ENCODE assay signal across 8 mouse cellular contexts in the genomic region with DNA sequence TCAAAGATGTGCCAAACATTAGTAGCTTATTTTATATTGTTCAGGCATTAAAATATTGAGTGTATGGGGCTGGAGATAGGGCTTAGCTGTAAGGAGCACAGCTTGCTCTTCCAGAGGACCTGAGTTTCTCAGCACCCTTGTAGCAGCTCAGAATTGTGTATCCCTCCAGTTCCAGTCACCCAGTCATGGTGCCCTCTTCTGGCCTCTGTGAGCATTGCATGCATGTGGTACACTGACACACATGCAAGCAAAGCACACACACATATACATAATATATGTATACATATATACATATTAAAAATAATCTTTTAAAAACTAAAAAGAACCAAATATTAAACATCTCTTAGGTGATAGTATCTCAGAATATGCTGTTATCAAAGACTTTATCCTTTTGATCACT. TPM values are rescaled to one million over a fixed set of nuclear protein-coding genes. Genes with fewer than 3 reads are reported as not detected.
DNase-seq lines count a peak whose midpoint lies in the region; ATAC-seq and TF ChIP-seq lines count a peak whose summit lies in the region.

No protein-coding gene starts in this region.

- H3K9ac ChIP-seq in ES-E14 (ENCODE audit: insufficient read depth, low read depth, low read length, poor library complexity, severe bottlenecking) = no peak overlapping the region
- H3K9ac ChIP-seq in liver, embryonic 13.5 days = no peak overlapping the region

- no peak overlapping the region for H3K27ac ChIP-seq in layer of hippocampus, adult 2 months
- H3K27ac ChIP-seq in ES-E14 (ENCODE audit: insufficient read depth, low read depth, low read length, poor library complexity, severe bottlenecking) = no peak overlapping the region
- H3K27ac ChIP-seq in liver, embryonic 13.5 days = no peak overlapping the region

- in situ Hi-C loops in ES-E14 (cut with MboI; ENCODE audit: low sequenced_read_pairs in 2 of 2, unreplicated experiment in 2 of 2) = no loop called here

- H3K27me3 ChIP-seq in liver, embryonic 13.5 days = no peaks in the 10 kb centered on the region

- H3K9me3 ChIP-seq in ES-E14 (ENCODE audit: control insufficient read depth, insufficient read depth, low read depth, low read length) = no peaks in the 10 kb centered on the region
- H3K9me3 ChIP-seq in liver, embryonic 13.5 days (replicated peaks) = no peaks in the 10 kb centered on the region

- no peak overlapping the region for H3K4me2 ChIP-seq in liver, embryonic 13.5 days

- ATAC-seq in liver, embryonic 13.5 days (ENCODE audit: low read depth) = 0 out of 2 replicates have a peak, but pooled peaks have one; percentile 53

- no peak overlapping the region for H3K4me3 ChIP-seq in layer of hippocampus, adult 2 months
- no peak overlapping the region for H3K4me3 ChIP-seq in ES-E14 (ENCODE audit: insufficient read depth in 1 of 2, low read depth in 1 of 2, low read length in 2 of 2, poor library complexity in 1 of 2, severe bottlenecking in 1 of 2)
- no peak overlapping the region for H3K4me3 ChIP-seq in liver, embryonic 13.5 days (replicated peaks)

- DNase-seq in layer of hippocampus, adult 2 months (ENCODE audit: low spot score in 2 of 2) = peak in 1 of 2 experiments; percentile 51
- no peak for DNase-seq in layer of hippocampus, adult 8-10 months (ENCODE audit: low spot score in 2 of 2)
- peak; percentile 63 for DNase-seq in ES-E14 (ENCODE audit: low read depth, low spot score)
- peak; percentile 58 for DNase-seq in c-Kit-positive CD71-negative TER-119-negative erythroid progenitor cells, embryonic 14.5 days (ENCODE audit: low read depth)
- peak; percentile 61 for DNase-seq in gastrocnemius, postnatal 10 days
- DNase-seq in liver, embryonic 13.5 days = peak; percentile 67
- peak; percentile 75 for DNase-seq in spleen, adult 12 weeks (ENCODE audit: low spot score)
- DNase-seq in left cerebral cortex, adult 18-20 months (ENCODE audit: low spot score in 2 of 2) = no peak

- H3K4me1 ChIP-seq in ES-E14 (ENCODE audit: control insufficient read depth in 2 of 2, insufficient read depth in 2 of 2, low read length in 2 of 2, poor library complexity in 1 of 2) = no peaks in the 10 kb centered on the region
- no peaks in the 10 kb centered on the region for H3K4me1 ChIP-seq in liver, embryonic 13.5 days (replicated peaks)

- peak; percentile 85 for TF ChIP-seq CTCF in layer of hippocampus, adult 2 months (conservative IDR thresholded peaks at IDR 0.05)

- H3K36me3 ChIP-seq in ES-E14 (ENCODE audit: control insufficient read depth, insufficient read depth, low read length, poor library complexity, severe bottlenecking) = peaks cover 7% of the 10 kb centered on the region
- peaks cover 55% of the 10 kb centered on the region for H3K36me3 ChIP-seq in liver, embryonic 13.5 days

TF ChIP-seq in ES-E14, 5 proteins besides CTCF, POLR2A, EP300 and RAD21:
- TF ChIP-seq ZC3H11A (IDR thresholded peaks at IDR 0.05; ENCODE audit: borderline replicate concordance, low read depth, low read length) (peak; percentile 38; the same call in 1 of the 2 replicates), MAFK (IDR thresholded peaks at IDR 0.05; ENCODE audit: insufficient read depth, low read depth, low read length) (no peak)
TF ChIP-seq in ES-E14: peak in this region for 1.

RNA-seq across cellular contexts. Expression of gene Nrd1, which starts 35.9 kb away (rescaled TPM):
- total RNA-seq in layer of hippocampus, adult 2 months (2021) = 100 to 1,000 TPM; 121 to 130 TPM
- total RNA-seq in layer of hippocampus, adult 8-10 months (2022) = 100 to 1,000 TPM; 116 to 149 (median 131) TPM
- 53.9 and 58.5 TPM in 2 replicates for total RNA-seq in ES-E14 (2012; rRNA removed)
- 100 to 1,000 TPM in 1 of 2 experiments, 10 to 100 TPM in 1; 80.9 to 113 TPM for total RNA-seq in gastrocnemius, postnatal 10 days (2021)
- 37.3 and 49.1 TPM in 2 replicates for polyA plus RNA-seq in liver, embryonic 13.5 days (2015; fragmentation: Nextera tagmentation; extraction: Ambion mirVana)
- 100 to 1,000 TPM; 126 to 140 TPM for total RNA-seq in left cerebral cortex, adult 18-20 months (2021)

Comparison
In these comparisons a context has a peak if more than half of its experiments do, and no peak if none do; other contexts are left out.
1. DNase-seq: peak in ES-E14 (single experiment), c-Kit-positive CD71-negative TER-119-negative erythroid progenitor cells, embryonic 14.5 days (single experiment), gastrocnemius, postnatal 10 days (single experiment), liver, embryonic 13.5 days (single experiment) and spleen, adult 12 weeks (single experiment); none in layer of hippocampus, adult 8-10 months (0 of 2) and left cerebral cortex, adult 18-20 months (0 of 2).